Mouse (Mus musculus) CD4-positive, CD25-positive, alpha-beta regulatory T cell, adult 4 months (primary cell): ENCODE measurements around the gene Ralgapa2. TPM values are rescaled to one million over a fixed set of nuclear protein-coding genes. Genes with fewer than 3 reads are reported as not detected.
"Not testable (repeated sequence)": the region's sequence is repeated elsewhere in the genome, so short reads cannot be mapped to it uniquely, and the experiment has no call there.

ENCODE experiments used
- ATAC-seq: one replicate; pipeline ENCODE4 v1.8.0; 2017
- polyA plus RNA-seq, 2 experiments: library from polyadenylated mRNA; unstranded; fragments of 100-300 nt; shearing (Covaris generic); gene quantifications; one replicate each; pipeline ENCODE4 v1.2.1; 2017

The Ralgapa2 gene
- polyA plus RNA-seq, 2 experiments from 2014 or later = 11.1 to 11.2 TPM

DNA sequence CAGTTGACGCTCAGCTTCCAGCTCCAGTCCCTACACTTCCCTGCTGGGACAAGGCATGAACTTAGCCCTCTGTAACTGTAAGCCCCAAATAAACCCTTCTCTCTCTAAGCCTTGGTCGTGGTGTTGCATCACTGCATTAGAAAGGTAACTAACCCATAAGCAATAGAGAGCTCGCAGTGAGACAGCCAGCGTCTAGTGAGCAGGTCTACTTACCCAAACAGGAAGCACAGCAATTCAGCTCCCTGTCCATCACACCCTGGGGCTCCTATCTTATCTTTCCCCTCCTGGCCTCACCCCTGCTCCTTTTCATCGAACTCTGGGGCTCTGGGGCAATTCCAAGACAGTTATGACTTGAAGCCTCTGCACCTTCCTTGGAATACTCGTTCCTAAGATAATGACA lies 13.8 kb downstream of the Ralgapa2 start:
- ATAC-seq = no peak

DNA sequence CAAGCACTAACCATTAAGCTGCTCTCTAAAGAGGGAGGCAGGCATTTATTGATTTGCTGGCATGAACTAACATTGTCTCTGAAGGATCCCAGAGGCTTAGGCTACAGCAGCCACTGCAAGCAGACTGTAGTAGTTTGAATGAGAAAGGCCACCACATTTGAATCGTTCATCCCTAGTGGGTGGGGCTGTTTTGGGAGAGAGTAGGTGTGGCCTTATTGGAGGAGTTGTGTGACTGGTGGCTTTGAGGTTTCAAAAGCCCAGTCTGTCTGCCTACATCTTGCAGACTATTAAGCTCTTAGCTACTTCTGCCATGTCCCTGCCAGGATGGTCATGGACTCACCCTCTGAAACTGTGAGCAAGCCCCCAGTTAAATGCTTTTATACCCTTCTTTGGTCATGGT lies 15.1 kb downstream of the Ralgapa2 start:
- ATAC-seq = no peak

DNA sequence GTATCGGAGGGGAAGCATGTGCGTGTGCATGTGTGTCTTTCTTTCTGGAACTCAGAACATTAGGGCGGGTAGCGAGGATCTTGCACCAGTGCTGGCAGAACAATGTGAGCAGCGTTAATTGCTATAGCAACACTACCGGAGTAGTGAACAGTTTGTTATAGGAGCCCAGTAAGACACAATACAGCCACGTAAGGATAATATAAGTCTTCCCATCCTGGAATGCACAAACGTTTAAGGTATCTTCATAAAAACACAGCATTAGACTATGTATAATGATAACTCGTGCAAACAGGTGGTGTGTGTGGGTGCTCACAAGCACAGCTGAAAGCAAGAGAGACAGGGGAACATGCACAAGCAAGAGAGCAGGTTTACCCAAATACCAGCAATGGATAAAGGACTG lies 16.4 kb downstream of the Ralgapa2 start:
- ATAC-seq = no peak

DNA sequence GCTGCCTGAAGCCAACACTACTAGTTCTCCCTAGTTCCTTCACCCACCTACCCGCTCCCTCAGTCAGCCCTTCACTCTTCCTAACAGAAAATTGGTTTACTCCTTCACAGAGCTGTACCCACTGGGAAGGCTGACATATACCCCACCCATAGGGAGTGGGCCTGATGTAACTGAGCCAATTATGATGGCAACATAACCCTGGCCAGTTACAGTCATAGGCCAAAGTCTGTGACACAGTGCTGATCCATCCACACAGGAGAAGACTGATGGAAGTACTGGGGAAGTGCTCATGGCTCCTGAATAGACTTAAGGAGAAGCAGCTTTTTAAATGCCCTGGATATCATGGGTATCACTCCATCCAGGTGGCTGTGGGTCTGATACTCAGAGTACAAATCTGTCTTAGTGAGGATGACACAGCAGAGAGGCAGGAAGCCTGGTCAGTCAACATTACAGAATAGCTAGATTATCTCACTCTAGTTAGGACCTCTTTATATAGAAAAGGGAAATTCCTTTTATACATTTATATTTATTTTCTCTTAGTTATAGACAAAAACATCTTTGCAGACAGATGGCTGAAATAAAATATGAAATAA lies 18.7 kb downstream of the Ralgapa2 start:
- ATAC-seq = no peak

DNA sequence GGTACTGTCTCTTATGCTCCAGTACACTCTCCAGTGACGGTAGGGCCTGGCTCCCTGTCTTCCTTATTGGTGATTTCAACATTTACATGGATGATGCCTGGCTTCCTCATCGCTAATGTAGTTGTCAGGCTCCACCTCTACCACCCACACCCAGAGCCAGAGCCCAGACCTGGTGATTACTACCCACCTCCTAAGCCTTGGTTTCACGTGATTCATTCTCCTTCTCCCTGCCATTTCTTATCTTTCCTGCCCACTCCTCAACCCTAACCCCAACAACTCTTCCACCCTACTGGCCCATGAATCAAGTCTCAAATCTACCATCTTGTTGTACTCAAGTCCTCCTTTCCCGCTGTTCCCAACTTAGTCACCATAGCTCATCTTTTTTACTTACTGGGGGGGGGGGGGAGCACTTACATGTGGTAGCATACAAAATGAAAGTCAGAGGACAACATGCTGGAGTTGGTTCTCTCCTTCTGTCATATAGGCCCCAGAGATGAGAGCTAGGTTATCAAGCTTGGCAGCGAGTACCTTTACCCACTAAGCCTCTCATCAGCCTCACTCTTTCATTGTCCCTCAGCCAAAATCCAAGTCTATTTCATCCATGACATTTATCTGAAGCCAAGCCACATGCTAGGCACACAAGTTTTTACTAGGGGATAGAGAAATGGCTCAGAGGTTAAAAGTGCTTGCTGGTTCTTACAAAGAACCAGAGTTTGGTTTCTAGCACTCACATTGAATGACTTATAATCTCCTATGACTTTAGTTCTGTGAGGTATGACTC lies 20.1 kb downstream of the Ralgapa2 start:
- no peak for ATAC-seq

DNA sequence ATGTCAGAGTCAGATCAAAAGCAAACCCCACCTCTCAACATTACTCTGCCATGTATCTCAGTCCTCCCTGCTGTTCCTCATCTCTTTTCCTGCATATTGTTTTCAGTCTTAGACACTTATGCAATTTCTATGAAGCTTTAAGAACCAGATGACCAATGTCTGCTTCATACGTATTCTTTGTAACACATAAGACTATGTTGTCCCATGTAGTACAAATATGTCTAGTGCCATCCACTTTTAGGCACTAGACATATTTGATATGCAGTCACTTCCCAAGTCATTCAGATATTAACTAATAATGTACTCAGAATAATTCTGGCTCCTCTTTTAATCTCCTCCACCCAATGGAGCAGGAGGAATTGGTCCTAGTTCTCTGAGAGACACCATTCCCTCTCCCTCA lies 21.2 kb downstream of the Ralgapa2 start:
- ATAC-seq = no peak

DNA sequence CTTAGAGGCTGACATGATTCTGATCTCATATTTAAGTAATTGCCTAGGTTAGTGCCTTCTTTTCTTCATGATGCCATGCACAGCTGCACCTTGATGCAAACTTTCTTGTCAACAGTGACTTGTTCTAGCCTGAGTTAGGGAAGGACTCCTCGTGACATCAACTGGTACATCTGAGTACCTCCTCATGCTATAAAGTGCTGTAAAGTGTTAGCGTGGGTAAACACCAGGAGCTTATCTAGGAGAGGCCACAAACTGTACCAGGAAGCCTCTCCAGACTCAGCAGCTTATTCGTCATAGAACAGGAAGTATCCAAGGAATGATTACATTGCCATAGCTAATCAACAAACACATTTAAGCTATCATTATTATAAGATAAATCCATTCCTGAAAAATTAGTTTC lies 23.9 kb downstream of the Ralgapa2 start:
- ATAC-seq = no peak

DNA sequence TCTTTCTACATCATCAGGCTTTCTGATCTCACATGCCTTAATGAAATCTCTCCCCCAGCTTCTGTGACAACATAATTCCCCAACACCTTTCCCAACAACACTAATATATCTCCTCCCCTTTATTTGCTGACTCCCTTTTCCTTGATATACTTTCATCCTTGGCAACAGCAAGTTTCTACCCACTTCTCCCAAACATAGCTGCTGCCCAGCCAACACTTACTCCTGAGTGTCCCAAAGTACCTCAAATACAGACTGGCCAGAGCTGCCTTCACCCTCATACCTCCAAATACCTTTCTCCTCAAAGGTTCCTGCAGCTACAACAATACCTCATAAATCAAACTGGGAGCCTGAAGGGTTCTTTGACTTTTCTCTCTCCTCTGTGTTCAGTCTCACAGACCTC lies 29.3 kb downstream of the Ralgapa2 start:
- ATAC-seq = no peak

DNA sequence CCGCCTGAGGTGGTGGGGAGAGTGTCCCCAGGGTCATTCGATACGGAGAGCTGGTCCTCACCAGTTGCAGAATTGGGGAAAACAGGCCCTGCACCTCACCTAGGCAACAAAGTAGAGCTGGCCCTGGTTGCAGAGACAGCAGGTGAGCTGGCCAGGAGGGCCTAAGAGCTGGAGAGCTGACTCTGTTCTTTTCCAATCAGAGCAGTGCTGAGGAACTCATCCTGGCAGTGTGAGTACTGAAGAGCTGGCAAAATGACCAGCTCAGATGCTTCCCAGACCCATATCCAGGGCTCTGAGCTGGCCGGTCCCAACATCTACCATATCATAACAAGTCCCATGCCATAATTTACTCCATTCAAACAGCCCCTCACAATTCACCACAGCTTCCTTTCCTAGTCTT lies 34.7 kb downstream of the Ralgapa2 start:
- no peak for ATAC-seq

DNA sequence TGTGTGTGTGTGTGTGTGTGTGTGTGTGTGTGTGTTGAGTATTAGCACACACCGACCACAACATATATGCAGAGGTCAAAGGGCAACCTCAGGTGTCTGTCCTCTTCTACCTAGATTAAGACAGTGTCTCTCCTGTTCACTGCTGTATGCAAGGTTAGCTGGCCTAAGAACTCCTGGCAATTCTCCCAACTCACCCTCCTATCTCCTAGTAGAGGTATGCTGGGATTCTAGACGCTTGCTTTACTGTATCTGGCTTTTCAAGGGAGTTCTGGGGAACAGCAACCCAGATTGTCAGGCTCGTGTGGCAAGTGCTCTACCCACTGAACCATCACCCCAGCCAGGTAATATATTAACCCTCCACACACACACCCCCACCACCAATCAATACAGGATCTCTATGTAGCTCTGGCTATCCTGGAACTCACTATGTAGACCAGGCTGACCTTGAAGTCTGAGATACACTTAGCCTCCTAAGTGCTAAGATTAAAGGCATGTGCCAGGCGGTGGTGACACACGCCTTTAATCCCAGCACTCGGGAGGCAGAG lies 35.6 kb downstream of the Ralgapa2 start:
- no peak for ATAC-seq

DNA sequence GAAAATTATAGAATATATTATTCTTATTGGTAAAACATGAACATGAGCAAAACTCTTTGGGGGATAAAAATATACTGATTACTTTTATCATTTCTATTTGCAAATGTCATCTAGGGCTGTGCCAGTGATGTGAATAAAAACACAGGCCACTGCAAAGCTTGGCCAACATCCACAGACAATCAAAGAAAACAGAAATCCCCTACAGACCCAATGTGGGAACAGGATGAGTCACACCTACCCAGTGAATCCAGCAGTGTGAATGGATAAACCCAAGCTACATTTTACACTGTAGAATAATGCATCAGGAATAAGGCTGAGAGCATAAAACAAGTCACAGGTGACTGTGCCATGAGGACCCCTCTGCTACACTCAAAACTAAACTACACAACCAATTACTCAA lies 36.1 kb downstream of the Ralgapa2 start:
- no peak for ATAC-seq

DNA sequence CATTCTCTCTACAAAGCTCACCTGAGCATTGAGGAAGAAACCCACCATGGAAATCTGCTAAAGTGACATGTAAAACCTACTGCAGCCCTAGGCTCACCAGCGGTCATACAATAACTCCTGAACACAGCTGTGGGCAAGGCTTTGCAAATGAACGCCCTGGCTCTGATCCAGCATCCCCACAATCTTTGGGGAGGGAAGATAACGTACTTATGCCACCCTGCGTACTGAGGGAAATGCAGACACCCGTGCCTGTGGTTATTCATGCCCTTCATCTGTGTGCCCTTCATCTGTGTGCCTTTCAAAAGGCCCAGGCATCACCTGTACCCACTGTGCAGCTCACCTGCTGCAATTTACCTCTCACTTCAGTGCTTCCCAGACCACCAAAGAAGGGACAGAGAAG lies 41.2 kb downstream of the Ralgapa2 start:
- no peak for ATAC-seq

DNA sequence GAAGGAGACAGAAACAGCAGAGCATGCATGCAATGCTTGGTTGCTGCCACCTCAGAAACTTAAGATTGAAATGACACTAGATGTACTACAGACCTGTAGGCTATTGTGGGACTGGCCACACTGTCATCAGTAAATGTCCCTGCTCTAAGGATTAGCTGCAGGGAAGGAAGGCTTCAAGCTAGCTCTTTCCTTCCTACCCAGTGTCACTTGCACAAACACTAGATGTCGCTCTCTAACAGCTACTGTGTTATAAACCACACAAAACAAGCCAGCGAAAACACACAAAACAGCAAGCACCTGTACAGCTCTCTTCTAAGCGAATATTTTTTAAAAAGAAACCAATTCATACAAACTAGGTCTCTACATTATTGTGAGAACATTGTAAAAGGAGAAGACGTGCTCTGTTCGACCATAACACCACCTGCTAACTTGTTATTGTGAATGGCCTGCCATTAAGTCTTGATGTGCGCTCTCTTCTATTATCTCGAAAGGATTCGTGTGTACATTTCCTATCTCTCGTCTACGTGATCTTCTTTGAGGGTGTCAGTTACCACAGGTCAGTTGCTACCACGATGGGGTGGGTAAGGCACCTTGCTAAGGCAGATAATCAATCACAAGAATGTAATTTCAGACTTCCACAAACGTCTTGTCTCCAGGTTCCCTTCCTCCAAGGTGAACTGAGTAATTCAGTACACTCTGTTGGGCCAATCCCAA lies 42.3 kb downstream of the Ralgapa2 start:
- no peak for ATAC-seq

DNA sequence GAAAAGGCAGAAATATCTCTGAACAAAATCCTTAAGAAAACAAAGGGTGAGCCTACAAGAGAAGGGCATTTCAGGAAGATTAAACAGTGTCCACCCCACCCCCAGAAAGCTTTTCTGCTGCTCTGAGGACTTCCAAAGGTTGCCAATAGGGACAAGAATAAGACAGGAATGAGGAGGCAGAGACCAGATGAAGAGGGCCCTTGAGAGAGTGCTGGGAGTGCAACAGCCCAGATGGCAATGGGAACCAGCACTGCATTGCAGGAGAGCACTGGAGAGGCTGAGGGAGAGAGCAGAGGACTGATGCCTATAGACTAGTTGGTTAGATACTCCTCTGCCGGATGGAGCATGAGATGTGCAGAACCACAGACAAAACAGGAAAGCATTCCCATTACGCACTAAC lies 43.2 kb downstream of the Ralgapa2 start:
- no peak for ATAC-seq

DNA sequence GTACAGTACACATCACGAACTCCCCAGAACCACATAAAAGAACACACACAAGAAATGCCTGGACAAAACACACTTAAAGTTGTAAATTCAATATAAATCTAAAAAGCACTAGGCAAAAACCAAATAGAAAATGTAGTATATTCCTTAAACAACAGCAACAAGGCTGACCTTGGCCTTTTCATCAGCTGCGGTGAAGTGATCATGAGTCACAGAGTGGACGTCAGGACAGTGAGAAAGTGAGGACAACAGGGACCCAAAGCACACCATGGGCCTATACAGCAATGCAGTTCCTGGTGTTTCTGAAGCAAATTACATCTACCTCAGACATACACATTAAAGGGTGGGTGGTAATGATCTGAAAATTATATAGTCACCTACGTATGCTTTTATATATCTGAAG lies 44.1 kb downstream of the Ralgapa2 start:
- no peak for ATAC-seq

DNA sequence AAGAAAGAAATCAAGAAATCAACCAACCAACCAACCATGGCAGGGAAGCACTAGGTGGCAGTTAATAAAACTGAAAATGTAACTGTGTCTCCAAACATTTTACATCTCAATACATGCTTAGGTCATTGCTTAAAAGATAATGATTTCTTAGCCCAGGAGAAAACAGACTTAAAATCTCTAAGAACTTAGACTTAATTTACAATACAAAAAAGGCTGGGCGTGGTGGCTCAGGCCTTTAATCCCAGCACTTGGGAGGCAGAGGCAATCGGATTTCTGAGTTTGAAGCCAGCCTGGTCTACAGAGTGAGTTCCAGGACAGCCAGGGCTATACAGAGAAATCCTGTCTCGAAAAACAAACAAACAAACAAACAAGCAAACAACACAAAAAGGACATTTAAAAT lies 45.3 kb downstream of the Ralgapa2 start:
- not testable (repeated sequence) for ATAC-seq

DNA sequence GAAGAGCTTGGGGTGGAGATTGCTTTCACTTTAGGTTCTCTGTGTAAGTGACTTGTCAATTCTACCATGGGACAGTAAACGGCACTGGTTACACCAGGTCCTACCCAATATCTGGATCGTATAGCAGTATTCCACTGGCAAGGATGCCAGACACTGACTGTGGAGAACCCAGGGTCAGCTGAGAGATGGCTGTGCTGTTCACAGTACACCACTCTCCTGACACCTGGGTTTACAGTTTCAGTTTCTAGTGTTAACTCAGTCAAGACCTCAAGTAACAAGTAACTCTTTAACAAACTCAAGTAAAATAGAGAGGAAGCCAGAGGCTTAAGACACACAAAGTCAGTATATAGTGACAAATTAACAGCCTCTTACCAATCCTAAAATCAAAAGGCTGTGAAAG lies 54.6 kb downstream of the Ralgapa2 start:
- no peak for ATAC-seq

DNA sequence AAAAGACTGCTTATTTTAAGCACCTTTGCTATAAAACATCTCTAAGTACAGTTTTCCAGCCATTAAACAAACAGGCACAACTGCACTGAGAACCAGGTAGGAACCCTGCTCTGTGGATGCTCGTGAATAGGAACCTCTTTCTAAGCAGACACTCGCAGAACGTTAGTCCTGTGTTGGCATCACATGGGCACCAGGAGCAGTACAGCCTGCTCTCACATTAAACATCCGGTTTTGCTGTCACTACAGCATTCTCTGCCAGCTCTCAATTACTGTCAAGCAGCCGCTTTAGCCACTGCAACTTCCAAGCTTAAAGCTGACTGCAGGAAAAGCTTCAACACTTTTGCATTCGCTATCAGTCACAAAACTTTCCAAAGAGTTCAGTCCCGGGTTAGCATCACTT lies 55.5 kb downstream of the Ralgapa2 start:
- ATAC-seq = no peak

DNA sequence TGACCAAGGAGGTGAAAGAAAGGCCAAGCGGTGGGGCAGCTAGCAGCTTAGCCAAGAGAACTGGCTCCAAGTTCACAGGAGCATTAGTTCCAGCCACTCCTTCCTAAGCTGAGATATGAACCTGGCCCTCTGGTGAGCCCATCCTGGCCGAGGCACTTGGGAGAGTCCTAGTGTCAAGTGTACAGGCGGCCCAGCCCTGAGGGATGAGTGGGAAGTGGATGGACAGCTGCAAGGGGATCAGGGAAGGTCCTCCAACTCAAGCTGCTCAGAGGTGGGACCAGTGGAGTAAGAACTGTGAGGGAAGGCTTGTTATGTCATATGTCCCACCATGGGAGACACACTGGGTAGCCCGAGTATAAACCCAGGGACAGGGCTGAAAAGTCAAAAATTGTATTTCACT lies 56.1 kb downstream of the Ralgapa2 start:
- ATAC-seq = no peak

DNA sequence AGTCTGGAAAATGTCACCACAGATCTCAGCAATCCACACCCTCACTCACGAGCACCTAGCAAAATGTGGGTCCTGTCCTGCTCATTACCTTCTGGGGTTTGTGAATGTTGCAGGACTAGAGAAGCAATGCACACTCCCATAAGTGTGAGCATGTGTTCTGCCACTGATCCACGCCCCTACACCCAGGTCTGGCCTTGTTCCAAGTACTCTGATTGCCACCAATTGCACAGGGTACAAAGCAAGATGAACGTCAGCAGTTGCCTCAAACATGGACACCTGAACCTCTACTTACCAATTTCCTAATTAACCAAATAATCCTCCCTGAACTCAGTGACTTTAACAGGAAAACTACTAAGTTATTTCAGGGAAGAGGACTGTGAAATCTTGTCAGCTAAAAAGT lies 68.1 kb downstream of the Ralgapa2 start:
- ATAC-seq = no peak

DNA sequence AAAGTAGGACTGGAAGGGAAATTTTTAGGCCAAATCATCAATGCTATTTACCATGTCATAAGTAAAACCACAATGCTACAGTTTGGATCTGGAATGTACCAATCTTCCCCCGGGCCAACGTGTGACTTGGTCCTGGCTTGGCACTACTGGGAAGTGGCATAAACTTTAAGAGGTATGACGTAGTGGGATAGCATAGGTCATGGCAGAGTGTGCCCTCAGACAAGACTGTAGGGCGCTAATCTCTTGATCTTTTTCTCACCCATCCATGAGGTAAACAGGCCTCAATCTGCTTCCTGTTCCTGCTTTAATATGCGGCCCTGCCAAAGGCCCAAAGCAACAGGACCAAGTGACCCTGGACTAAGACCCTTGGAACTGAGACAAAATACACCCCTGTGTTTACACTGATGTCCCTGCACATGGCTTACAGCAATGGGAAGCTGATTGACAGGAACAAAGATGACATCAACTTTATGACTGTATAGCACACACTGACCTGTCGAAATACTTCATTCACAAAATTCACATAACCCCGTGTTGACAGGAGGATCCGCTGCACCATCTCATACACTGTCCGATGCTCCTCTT lies 68.8 kb downstream of the Ralgapa2 start:
- ATAC-seq = no peak

DNA sequence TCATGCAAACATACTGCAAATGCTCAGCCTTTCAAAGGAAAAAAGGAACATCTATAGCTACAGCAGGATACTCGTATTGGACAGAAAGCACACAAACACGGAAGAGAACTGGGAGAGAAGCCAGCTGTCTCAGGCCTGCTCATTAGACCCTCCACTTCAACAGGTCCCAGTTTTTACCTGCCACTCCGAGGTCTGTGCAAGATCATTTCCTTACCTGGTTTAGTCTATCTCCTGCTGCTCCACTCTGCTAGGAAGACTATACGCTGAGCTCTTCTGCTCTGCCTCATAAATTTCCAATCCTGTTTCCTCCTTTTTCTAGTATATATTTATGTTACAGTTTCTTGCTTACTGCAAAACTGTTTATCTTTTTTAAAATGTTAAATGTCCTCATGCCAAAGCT lies 70.4 kb downstream of the Ralgapa2 start:
- ATAC-seq = no peak

DNA sequence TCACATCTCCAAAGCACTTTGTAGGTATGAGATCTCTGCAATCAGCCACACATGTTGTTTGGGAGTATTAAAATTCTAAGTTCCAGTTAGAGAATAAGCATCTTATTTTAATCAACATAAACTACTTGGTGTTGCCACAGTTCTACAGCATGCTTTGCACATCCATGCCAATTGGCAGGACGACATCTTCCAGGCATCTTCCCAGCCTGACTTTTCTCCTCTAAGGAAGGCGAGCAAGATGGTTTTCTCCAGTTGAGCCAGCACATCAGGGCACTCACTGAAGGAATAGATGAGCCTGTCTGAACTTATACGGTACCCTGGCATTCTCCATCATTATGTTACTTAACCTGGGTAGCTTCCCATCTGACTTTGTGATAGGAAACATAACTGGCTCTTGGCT lies 83.4 kb downstream of the Ralgapa2 start:
- ATAC-seq = no peak
